ENCODE assay signal across 8 mouse cellular contexts in the genomic region with DNA sequence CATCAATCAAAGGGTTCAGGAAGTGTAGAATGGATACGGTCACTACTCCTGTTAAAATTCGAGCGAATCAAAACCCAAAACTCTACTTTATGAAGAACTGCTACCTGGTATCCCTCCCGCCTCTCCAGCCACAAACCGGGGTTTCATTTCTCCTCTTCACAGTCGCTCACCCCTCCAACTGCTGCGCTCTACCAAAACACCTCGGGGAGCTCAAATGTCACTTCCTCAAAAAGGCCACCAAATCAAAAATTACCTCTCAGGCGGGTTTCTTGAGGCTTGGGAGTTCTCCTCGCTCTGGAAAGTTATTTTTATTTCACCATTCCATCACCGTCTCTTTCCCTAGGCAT. TPM values are rescaled to one million over a fixed set of nuclear protein-coding genes. Genes with fewer than 3 reads are reported as not detected.
DNase-seq lines count a peak whose midpoint lies in the region; ATAC-seq lines count a peak whose summit lies in the region.

No protein-coding gene starts in this region.

- DNase-seq in lung, postnatal 14 days, result no peak
- no peak for DNase-seq in forebrain, embryonic 10.5 days (ENCODE audit: extremely low spot score, low spot score)
- DNase-seq in liver, result peak; percentile 7
- no peak for DNase-seq in urinary bladder, adult 2 months (ENCODE audit: low spot score)
- DNase-seq in layer of hippocampus, postnatal 10 days (ENCODE audit: low spot score in 2 of 2), result no peak
- no peak for DNase-seq in adrenal gland, adult 8-10 months

- no peaks in the 10 kb centered on the region for H3K9me3 ChIP-seq in lung, embryonic 16.5 days (ENCODE audit: control insufficient read depth, low read length)
- no peaks in the 10 kb centered on the region for H3K9me3 ChIP-seq in forebrain, embryonic 10.5 days
- no peaks in the 10 kb centered on the region for H3K9me3 ChIP-seq in neural tube, embryonic 13.5 days

- peak overlapping the region; percentile 73 for H3K4me2 ChIP-seq in lung, embryonic 16.5 days (ENCODE audit: low read depth, low read length)
- H3K4me2 ChIP-seq in neural tube, embryonic 13.5 days, result peak overlapping the region; percentile 92

- H3K27me3 ChIP-seq in lung, embryonic 16.5 days (ENCODE audit: control insufficient read depth, insufficient read depth, low read depth, low read length), result peaks cover 15% of the 10 kb centered on the region
- H3K27me3 ChIP-seq in forebrain, embryonic 10.5 days (ENCODE audit: poor library complexity, severe bottlenecking), result peaks cover 39% of the 10 kb centered on the region
- peaks cover 45% of the 10 kb centered on the region for H3K27me3 ChIP-seq in neural tube, embryonic 13.5 days

- no peak for ATAC-seq in lung, embryonic 16.5 days (ENCODE audit: low read depth)
- no peak for ATAC-seq in neural tube, embryonic 13.5 days (ENCODE audit: low read depth)

- H3K36me3 ChIP-seq in lung, embryonic 16.5 days (ENCODE audit: control insufficient read depth, insufficient read depth, low read length), result no peaks in the 10 kb centered on the region
- H3K36me3 ChIP-seq in forebrain, embryonic 10.5 days (replicated peaks), result no peaks in the 10 kb centered on the region
- H3K36me3 ChIP-seq in neural tube, embryonic 13.5 days, result no peaks in the 10 kb centered on the region

- peak overlapping the region; percentile 64 for H3K9ac ChIP-seq in lung, embryonic 16.5 days (ENCODE audit: low read length)
- peak overlapping the region; percentile 64 for H3K9ac ChIP-seq in neural tube, embryonic 13.5 days

- H3K27ac ChIP-seq in lung, embryonic 16.5 days (ENCODE audit: low read length), result no peak overlapping the region; the same call in 1 of the 2 replicates
- no peak overlapping the region for H3K27ac ChIP-seq in forebrain, embryonic 10.5 days
- H3K27ac ChIP-seq in neural tube, embryonic 13.5 days (replicated peaks), result no peak overlapping the region

- H3K4me1 ChIP-seq in lung, embryonic 16.5 days (replicated peaks; ENCODE audit: control insufficient read depth, insufficient read depth, low read length), result peaks cover 5% of the 10 kb centered on the region
- peaks cover 30% of the 10 kb centered on the region for H3K4me1 ChIP-seq in forebrain, embryonic 10.5 days
- H3K4me1 ChIP-seq in neural tube, embryonic 13.5 days (replicated peaks), result peaks cover 17% of the 10 kb centered on the region

- WGBS in lung, embryonic 16.5 days, result under 1% methylated on average over 11 of the region's 11 CpGs
- 2% methylated on average over 11 of the region's 11 CpGs for WGBS in forebrain, embryonic 10.5 days
- WGBS in neural tube, embryonic 13.5 days, result 3% methylated on average over 11 of the region's 11 CpGs

- H3K4me3 ChIP-seq in lung, embryonic 16.5 days (ENCODE audit: low read length), result peak overlapping the region; percentile 65
- peak overlapping the region; percentile 73 for H3K4me3 ChIP-seq in forebrain, embryonic 10.5 days
- H3K4me3 ChIP-seq in neural tube, embryonic 13.5 days, result peak overlapping the region; percentile 55

RNA-seq across cellular contexts. Expression of a gene that starts 0.6 kb away (rescaled TPM):
- 0.41 and 1.1 TPM in 2 replicates for polyA plus RNA-seq in lung, embryonic 16.5 days (2015; fragmentation: Nextera tagmentation; extraction: Ambion mirVana)
- polyA plus RNA-seq in forebrain, embryonic 10.5 days (2016; fragmentation: Nextera tagmentation; extraction: Ambion mirVana), result 0.31 and 0.47 TPM in 2 replicates
- polyA plus RNA-seq in neural tube, embryonic 13.5 days (2015; fragmentation: Nextera tagmentation; extraction: Ambion mirVana), result not detected in 2 replicates
- 9.7 and 13.3 TPM in 2 replicates for polyA plus RNA-seq in urinary bladder, adult 2 months (2012; rRNA removed)
- total RNA-seq in layer of hippocampus, postnatal 10 days (2021), result 1 to 10 TPM; 1.7 to 2.1 TPM
- 1 to 10 TPM in 2 of 4 experiments, under 1 TPM in 2; 0.67 to 1.2 (median 0.96) TPM for total RNA-seq in adrenal gland, adult 8-10 months (2022)
